Mouse (Mus musculus) liver, postnatal 0 days (tissue): ENCODE results near the gene Smco2.

Experiments
- CTCF ChIP-seq: sonication (generic); IDR thresholded peaks from 2 replicates; pipeline ENCODE4 v1.5.1; 2016; ENCODE audit warnings: antibody characterized with exemption, low read depth
- EP300 ChIP-seq: IDR thresholded peaks from 2 replicates; pipeline ENCODE4 v1.6.1; 2016; ENCODE audit warnings: antibody characterized with exemption, low read depth, mild to moderate bottlenecking

DNA sequence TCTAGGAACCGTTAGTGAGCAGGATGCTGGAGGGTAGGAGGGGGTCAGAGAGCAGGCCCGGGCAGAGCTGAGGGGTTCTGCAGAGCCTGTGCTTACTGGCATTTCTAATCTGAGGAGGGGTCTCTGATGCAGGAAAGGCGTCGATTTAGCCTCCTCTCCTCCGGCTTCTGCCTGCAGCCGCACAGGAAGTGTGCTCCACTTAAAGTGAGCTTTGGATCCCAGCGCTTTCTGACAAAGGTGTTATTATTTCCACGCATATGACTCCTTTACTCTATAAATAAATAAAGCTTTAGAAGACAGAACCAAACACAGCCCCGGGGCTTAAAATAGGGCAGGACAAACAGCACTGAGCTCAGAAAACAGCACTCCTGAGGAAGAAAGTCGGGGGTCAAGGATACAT lies 29.0 kb downstream of the Smco2 start:
- TF ChIP-seq CTCF = no peak
- no peak for TF ChIP-seq EP300
